Mouse (Mus musculus) testis, adult 2 months (tissue): ENCODE results near the gene Sgk1.

Experiments
- CTCF ChIP-seq: fragments of 200-500 bp; IDR thresholded peaks from 2 replicates; pipeline ENCODE4 v1.5.1; 2012; ENCODE audit warnings: low read depth, mild to moderate bottlenecking, inconsistent platforms, low read length, moderate library complexity; ENCODE audit not compliant: control insufficient read depth, insufficient read depth, insufficient replicate concordance
- POLR2A ChIP-seq: fragments of 200-500 bp; IDR thresholded peaks from 2 replicates; pipeline ENCODE4 v1.6.1; 2012; ENCODE audit warnings: low read depth, mild to moderate bottlenecking, inconsistent platforms, low read length, moderate library complexity; ENCODE audit not compliant: control insufficient read depth

DNA sequence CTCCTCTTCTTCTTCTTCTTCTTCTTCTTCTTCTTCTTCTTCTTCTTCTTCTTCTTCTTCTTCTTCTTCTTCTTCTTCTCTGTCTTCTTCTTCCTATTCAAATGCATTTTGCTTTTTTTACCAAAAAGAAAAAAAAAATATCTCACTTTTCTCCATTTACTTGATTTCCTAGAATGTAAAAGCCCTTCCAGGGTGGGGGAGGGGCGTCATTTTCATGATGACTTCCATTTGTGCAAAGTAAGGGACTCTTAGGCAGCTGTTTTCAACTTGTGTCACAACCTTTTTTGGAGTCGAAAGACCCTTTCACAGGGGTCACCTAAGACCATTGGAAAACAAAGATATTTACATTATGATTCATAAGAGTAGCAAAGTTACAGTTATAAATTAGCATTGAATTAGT is 22.2 kb downstream of the Sgk1 start:
- TF ChIP-seq CTCF: no peak
- no peak for TF ChIP-seq POLR2A
